Mouse (Mus musculus) myocyte (in vitro differentiated cells): ENCODE data around the gene Hpcal1. TPM values are rescaled to one million over a fixed set of nuclear protein-coding genes. Genes with fewer than 3 reads are reported as not detected.

Source experiments
- H3K27me3 ChIP-seq: one replicate; pipeline ENCODE4 v1.6.1; 2011; ENCODE audit not compliant: control insufficient read depth, insufficient read depth, insufficient read length
- H3K36me3 ChIP-seq: one replicate; pipeline ENCODE4 v1.6.1; 2011; ENCODE audit not compliant: control insufficient read depth, insufficient read depth
- H3K4me2 ChIP-seq: one replicate; pipeline ENCODE4 v1.6.1; 2011; ENCODE audit warnings: low read depth, control low read depth
- H3K4me3 ChIP-seq: one replicate; pipeline ENCODE4 v1.5.1; 2011; ENCODE audit warnings: mild to moderate bottlenecking, control low read depth, moderate library complexity
- H3K79me2 ChIP-seq: one replicate; pipeline ENCODE4 v1.6.1; 2011; ENCODE audit not compliant: control insufficient read depth, insufficient read depth
- H3ac ChIP-seq: one replicate; pipeline ENCODE4 v1.6.1; 2011; ENCODE audit not compliant: control insufficient read depth, insufficient read length
- CEBPB ChIP-seq: IDR thresholded peaks from 2 replicates; pipeline ENCODE4 v1.6.1; 2011; ENCODE audit warnings: mild to moderate bottlenecking, moderate library complexity; ENCODE audit not compliant: poor library complexity, insufficient read depth, severe bottlenecking
- E2F4 ChIP-seq: IDR thresholded peaks from one replicate; pipeline ENCODE4 v1.6.1; 2011; ENCODE audit warnings: mild to moderate bottlenecking, control low read depth, moderate library complexity; ENCODE audit not compliant: insufficient read depth
- MAX ChIP-seq: IDR thresholded peaks from one replicate; pipeline ENCODE4 v1.6.1; 2011; ENCODE audit warnings: low read depth, mild to moderate bottlenecking, control low read depth
- MYOD1 ChIP-seq, 3 experiments: IDR thresholded peaks; one replicate each; pipeline ENCODE4 v1.6.1; 2011; ENCODE audit warnings: control low read depth in 2 of 3, low read depth in 2 of 3, mild to moderate bottlenecking in 2 of 3, moderate library complexity in 1 of 3; ENCODE audit not compliant: insufficient read length in 2 of 3, control insufficient read depth in 1 of 3
- MYOG ChIP-seq, 3 experiments: IDR thresholded peaks; one replicate each; pipeline ENCODE4 v1.6.1; 2011; ENCODE audit warnings: control low read depth in 2 of 3, low read depth in 2 of 3, mild to moderate bottlenecking in 2 of 3; ENCODE audit not compliant: insufficient read length in 2 of 3, control insufficient read depth in 1 of 3, insufficient read depth in 1 of 3
- POLR2A ChIP-seq: IDR thresholded peaks from one replicate; pipeline ENCODE4 v1.6.1; 2011; ENCODE audit warnings: low read depth, mild to moderate bottlenecking, control low read depth, moderate library complexity; ENCODE audit not compliant: insufficient read length
- POLR2AphosphoS2 ChIP-seq: IDR thresholded peaks from one replicate; pipeline ENCODE4 v1.6.1; 2011; ENCODE audit warnings: low read depth, control low read depth; ENCODE audit not compliant: insufficient read length
- REST ChIP-seq: IDR thresholded peaks from one replicate; pipeline ENCODE4 v1.6.1; 2011; ENCODE audit warnings: mild to moderate bottlenecking, control low read depth, moderate library complexity; ENCODE audit not compliant: insufficient read depth, insufficient read length
- SRF ChIP-seq: IDR thresholded peaks from one replicate; pipeline ENCODE4 v1.6.1; 2011; ENCODE audit warnings: low read depth; ENCODE audit not compliant: control insufficient read depth, insufficient read length
- TCF12 ChIP-seq: IDR thresholded peaks from one replicate; pipeline ENCODE4 v1.6.1; 2011; ENCODE audit warnings: mild to moderate bottlenecking, control low read depth; ENCODE audit not compliant: poor library complexity, insufficient read depth, severe bottlenecking
- TCF3 ChIP-seq: IDR thresholded peaks from one replicate; pipeline ENCODE4 v1.6.1; 2011; ENCODE audit warnings: low read depth, control low read depth; ENCODE audit not compliant: insufficient read length
- USF1 ChIP-seq: IDR thresholded peaks from one replicate; pipeline ENCODE4 v1.6.1; 2011; ENCODE audit warnings: low read depth, mild to moderate bottlenecking, control low read depth, moderate library complexity
- polyA plus RNA-seq: library from polyadenylated mRNA; unstranded; fragments of >200 nt; fragmentation: generic; extraction: Trizol; gene quantifications from one replicate; pipeline ENCODE4 v1.2.1, GENCODE M21; 2012; ENCODE audit warnings: missing spikeins

Gene Hpcal1
- polyA plus RNA-seq, 1 experiment = 89.4 TPM

DNA sequence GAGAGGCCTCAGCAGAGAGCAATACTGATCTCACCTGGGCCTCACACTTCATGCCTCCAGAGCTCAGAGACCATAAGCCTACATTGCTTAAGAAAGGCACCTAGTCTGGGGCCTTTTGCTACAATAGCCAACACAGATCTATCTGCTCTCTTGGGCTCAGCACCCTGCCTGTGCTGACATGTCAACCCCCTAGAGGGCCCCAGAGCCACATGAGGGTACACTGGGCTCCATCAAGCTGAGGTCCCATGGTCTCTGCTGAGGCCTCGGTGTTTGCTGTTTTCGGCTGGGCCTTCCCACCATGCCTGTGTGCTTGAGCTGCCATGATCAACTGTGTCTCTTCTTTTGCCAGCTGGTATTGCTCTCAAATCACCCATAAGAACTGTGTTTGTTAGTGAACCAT lies 24.0 kb upstream of the Hpcal1 start:
- Histone ChIP-seq H3K4me3 (no peak overlapping the region), H3K79me2 (no peaks in the 10 kb centered on the region), H3K4me2 (no peak overlapping the region), H3ac (no peak overlapping the region), H3K27me3 (no peaks in the 10 kb centered on the region), H3K36me3 (no peaks in the 10 kb centered on the region)
- TF ChIP-seq TCF12 (no peak), CEBPB (no peak), POLR2A (no peak), MAX (no peak), USF1 (no peak), TCF3 (no peak), MYOG (IDR thresholded peaks at IDR 0.05; ENCODE audit: control insufficient read depth in 1 of 3, insufficient read depth in 1 of 3, insufficient read length in 2 of 3, low read depth in 2 of 3) (no peak)

DNA sequence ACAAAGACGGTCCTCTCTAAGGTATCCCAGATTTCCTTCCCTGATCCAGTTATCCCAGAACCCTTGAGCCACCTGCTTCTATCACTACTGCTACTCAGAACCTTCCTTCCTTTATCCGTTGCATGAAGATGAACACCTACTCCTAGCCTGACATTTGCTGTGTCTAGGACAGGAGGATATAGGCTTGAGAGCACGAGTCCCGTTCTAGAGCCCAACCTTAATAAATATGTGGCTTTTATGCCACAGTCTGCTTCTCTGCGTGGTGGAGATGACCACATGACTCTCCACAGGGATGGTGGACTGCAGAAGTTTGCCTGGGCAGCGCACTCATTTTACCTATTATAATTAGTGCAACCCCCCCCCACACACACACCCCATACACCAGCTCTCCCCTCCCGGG lies 16.9 kb upstream of the Hpcal1 start:
- Histone ChIP-seq H3K79me2 (no peaks in the 10 kb centered on the region), H3ac (no peak overlapping the region), H3K36me3 (no peaks in the 10 kb centered on the region), H3K27me3 (no peaks in the 10 kb centered on the region), H3K4me2 (no peak overlapping the region), H3K4me3 (no peak overlapping the region)
- TF ChIP-seq MYOG (IDR thresholded peaks at IDR 0.05; ENCODE audit: control insufficient read depth in 1 of 3, insufficient read depth in 1 of 3, insufficient read length in 2 of 3, low read depth in 2 of 3) (no peak), E2F4 (no peak), REST (no peak)

DNA sequence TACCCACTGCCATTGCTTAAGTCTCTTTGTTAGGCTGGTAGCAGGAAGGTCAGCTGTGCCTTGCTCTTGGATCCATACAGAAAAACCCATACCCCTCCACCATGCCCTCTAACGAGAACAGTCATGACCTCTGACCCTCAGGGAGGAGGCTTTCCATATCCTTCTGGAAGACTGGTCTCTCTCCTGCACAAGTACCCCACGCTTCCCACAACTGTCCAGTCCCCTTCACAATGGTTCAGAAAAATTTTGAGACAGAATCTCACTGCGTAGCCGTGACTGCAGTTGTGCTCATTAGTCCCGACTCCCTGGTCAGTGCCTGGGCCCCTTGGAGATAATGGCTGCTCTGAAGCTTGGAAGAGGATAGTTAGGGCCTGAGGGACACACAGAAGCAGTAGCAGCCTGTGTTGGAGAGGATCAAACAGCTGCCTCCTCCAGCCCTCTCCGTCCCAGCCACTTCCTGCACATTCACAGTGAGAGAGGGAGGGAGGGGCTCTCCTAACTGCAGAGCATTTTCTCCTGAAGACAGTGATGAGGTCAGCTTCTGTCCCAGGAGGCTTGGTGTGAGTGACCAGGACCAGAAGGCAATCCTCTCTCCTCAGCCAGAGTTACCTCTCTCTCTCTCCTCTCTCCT lies 16.4 kb upstream of the Hpcal1 start:
- no peak overlapping the region for H3ac ChIP-seq
- H3K4me2 ChIP-seq = no peak overlapping the region
- TF ChIP-seq POLR2AphosphoS2 (no peak), SRF (no peak), CEBPB (no peak), E2F4 (no peak), MYOD1 (IDR thresholded peaks at IDR 0.05; ENCODE audit: control insufficient read depth in 1 of 3, insufficient read length in 2 of 3, low read depth in 2 of 3) (peak in 1 of 3 experiments; percentile 39), TCF3 (no peak)
- no peaks in the 10 kb centered on the region for H3K79me2 ChIP-seq
- H3K36me3 ChIP-seq = no peaks in the 10 kb centered on the region
- H3K4me3 ChIP-seq = no peak overlapping the region
- H3K27me3 ChIP-seq = no peaks in the 10 kb centered on the region

DNA sequence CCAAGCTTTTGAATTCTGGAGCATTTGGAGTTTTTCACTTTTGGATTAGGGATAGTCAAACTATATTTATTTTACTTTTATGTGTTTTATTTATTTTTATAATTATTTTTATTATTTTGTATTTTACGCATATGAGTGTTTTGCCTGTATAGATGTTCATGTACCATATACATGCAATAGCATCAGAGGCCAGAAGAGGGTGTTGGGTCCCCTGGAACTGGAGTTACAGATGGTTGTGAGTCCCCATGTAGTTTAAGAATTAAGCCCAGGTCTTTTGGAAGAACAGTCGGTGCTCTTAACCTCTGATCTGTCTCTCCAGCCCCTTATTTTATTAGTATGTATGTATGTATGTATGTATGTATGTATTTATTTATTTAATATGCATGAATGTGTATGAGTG lies 12.9 kb upstream of the Hpcal1 start:
- Histone ChIP-seq H3K79me2 (no peaks in the 10 kb centered on the region), H3ac (no peak overlapping the region), H3K4me2 (no peak overlapping the region), H3K27me3 (no peaks in the 10 kb centered on the region), H3K4me3 (no peak overlapping the region), H3K36me3 (no peaks in the 10 kb centered on the region)
- TF ChIP-seq CEBPB (no peak), POLR2AphosphoS2 (no peak), POLR2A (no peak), TCF12 (no peak), TCF3 (no peak), REST (no peak), SRF (no peak), MYOG (IDR thresholded peaks at IDR 0.05; ENCODE audit: control insufficient read depth in 1 of 3, insufficient read depth in 1 of 3, insufficient read length in 2 of 3, low read depth in 2 of 3) (no peak)

DNA sequence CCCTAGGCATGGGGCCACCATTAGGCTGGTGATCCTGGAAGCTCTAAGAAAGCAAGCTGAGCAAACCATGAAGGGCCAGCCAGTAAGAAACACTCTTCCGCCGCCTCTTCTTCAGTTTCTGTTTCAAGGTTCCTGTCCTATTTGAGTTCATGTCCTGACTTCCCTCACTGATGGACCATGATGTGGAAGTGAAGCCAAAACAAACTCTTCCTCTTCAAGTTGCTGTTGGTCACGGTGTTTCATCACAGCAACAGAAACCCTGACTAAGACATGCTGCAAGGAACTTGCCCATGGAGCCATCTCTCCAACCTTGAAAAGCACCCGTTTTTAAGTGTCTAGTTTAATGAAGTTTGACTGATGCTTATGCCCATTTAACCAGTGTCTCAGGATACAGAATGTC lies 11.1 kb upstream of the Hpcal1 start:
- H3K4me2 ChIP-seq = no peak overlapping the region
- H3K36me3 ChIP-seq = no peaks in the 10 kb centered on the region
- no peaks in the 10 kb centered on the region for H3K27me3 ChIP-seq
- TF ChIP-seq MAX (no peak), TCF12 (no peak), SRF (no peak), CEBPB (no peak), REST (no peak), MYOD1 (IDR thresholded peaks at IDR 0.05; ENCODE audit: control insufficient read depth in 1 of 3, insufficient read length in 2 of 3, low read depth in 2 of 3) (no peak), E2F4 (no peak), POLR2A (no peak), MYOG (IDR thresholded peaks at IDR 0.05; ENCODE audit: control insufficient read depth in 1 of 3, insufficient read depth in 1 of 3, insufficient read length in 2 of 3, low read depth in 2 of 3) (no peak), USF1 (no peak), POLR2AphosphoS2 (no peak), TCF3 (no peak)
- H3K79me2 ChIP-seq = no peaks in the 10 kb centered on the region
- no peak overlapping the region for H3ac ChIP-seq
- H3K4me3 ChIP-seq = no peak overlapping the region

DNA sequence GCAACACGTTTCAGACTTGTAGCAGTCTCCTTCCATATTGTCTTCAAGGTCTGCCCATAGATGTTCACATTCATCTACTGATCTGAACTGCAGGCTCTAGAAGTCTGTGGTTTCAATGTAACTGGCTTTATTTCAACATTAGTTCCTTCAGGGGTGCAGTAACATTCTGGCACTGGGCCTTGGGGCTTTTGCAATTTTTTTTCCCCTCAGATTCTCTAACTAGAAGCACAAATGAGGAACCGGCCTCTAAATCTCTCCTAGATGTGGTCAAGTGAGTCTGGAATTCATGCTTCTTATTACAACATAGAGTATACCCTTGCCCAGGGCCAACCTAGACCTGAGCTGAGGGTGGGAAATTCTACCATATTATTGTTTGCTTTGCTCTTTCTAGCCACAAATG lies 8.5 kb upstream of the Hpcal1 start:
- Histone ChIP-seq H3K27me3 (no peaks in the 10 kb centered on the region), H3K79me2 (no peaks in the 10 kb centered on the region), H3K4me2 (no peak overlapping the region), H3K4me3 (no peak overlapping the region), H3ac (no peak overlapping the region), H3K36me3 (no peaks in the 10 kb centered on the region)
- TF ChIP-seq E2F4 (no peak), USF1 (no peak), MYOG (IDR thresholded peaks at IDR 0.05; ENCODE audit: control insufficient read depth in 1 of 3, insufficient read depth in 1 of 3, insufficient read length in 2 of 3, low read depth in 2 of 3) (no peak), POLR2A (no peak), CEBPB (no peak), TCF12 (no peak), TCF3 (no peak), MAX (no peak), REST (no peak), MYOD1 (IDR thresholded peaks at IDR 0.05; ENCODE audit: control insufficient read depth in 1 of 3, insufficient read length in 2 of 3, low read depth in 2 of 3) (no peak), SRF (no peak), POLR2AphosphoS2 (no peak)
